Mouse (Mus musculus): ENCODE measurements around the gene Rasl10b. TPM values are rescaled to one million over a fixed set of nuclear protein-coding genes. Genes with fewer than 3 reads are reported as not detected.

Rasl10b gene
- polyA plus RNA-seq (2015; fragmentation: Nextera tagmentation; extraction: Ambion mirVana), result 61.6 and 64.0 TPM in 2 replicates

DNA sequence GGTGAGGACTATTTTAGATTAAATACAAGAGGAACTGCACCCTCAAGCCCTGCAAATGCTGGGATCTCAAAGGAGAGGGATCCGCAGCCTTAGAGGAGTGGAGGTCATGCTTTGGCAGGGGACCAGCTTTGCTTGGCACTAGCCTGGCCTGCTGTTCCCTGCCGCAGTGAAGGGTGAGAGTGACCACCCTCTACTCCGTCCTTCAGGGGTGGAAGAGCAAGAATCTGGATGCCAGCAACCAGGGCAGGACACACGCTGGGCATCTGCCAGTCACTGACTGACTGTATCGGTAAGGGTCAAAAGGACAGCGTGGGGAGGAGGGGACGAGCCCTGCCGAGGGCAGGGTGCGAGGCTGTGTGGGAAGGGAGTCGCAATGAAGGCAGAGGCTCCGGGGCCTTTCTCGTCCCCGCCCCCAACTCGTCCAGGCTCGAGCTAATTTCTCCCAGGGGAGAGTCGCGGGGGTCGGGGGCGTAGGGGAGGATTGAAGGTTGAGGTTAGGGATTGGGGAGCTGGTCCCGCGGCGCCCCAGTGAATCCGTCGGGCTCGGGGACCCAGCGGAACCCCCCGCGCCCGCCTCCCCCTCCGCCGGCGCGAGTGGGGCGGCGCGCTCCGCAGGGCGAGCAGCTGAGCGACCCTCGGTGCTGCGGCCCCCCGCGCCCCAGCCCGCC, at the start of gene Rasl10b:
Rasl10b (plus strand) TSS at position 51 of the 668 bp plus-strand sequence.

DNA sequence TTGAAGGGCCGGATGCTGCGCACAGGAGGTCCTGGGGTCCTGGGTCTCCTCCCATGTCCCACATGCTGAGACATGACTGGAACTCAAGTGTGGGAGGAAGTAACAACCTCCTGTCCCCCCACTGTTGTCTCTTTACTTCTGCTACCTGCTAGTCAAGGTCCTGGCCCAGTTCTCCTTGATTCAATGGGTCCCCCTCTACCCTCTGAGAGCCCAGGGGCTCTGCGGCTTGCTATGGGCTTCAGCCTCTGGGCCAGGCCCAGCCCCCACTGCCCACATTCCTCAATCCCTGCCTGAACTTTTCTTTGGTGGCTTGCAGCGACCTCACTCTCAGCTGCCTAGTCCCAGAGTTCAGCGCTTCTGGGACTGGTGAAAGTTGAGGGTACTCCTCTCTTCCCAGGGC, 20.4 kb downstream of the Rasl10b start, which contains the start of gene Gas2l2:
Gas2l2 (minus strand) TSS at position 101 of the 400 bp plus-strand sequence.

DNA sequence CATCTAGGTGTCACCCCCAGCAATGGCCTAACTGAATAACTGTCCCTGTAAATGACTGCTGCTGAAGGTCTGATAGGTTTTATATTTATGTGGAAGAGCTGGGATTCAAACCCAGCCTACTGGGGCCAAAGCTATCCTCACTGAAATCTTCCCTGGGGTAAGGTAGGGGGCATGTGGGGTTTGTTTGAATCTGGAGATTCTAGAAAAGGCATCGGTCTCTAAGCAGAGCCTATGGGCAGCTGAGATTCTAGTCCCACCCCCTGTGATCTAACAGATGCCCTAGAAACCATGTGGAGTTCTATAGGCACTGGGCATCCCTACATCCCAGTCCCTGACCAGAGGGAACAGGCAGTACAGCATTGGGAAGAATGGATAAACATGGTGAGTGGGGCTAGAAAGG, 28.4 kb downstream of the Rasl10b start, which contains the start of gene 1700020L24Rik:
1700020L24Rik (plus strand) TSS at position 301 of the 400 bp plus-strand sequence.

GRCm38 (mm10) chr11:83462711-83463244, 53.8 kb downstream of the Rasl10b start, which contains the start of gene Mmp28:
Gene Mmp28, minus strand, starts transcription at chr11:83463071.

Other genes with a start within 250 kb of the Rasl10b start
- gene Slfn4, start 234.0 kb upstream of the Rasl10b start, polyA plus RNA-seq (2015; fragmentation: Nextera tagmentation; extraction: Ambion mirVana), result 0.09 and 0.22 TPM in 2 replicates
- 0.11 and 0.21 TPM in 2 replicates for gene Slfn3, start 217.8 kb upstream of the Rasl10b start, polyA plus RNA-seq (2015; fragmentation: Nextera tagmentation; extraction: Ambion mirVana)
- not detected in 2 replicates for gene Slfn14, start 122.4 kb upstream of the Rasl10b start, polyA plus RNA-seq (2015; fragmentation: Nextera tagmentation; extraction: Ambion mirVana)
- gene Ap2b1, start 110.1 kb upstream of the Rasl10b start, polyA plus RNA-seq (2015; fragmentation: Nextera tagmentation; extraction: Ambion mirVana), result 71.7 and 77.4 TPM in 2 replicates
- gene Pex12, start 106.6 kb upstream of the Rasl10b start, polyA plus RNA-seq (2015; fragmentation: Nextera tagmentation; extraction: Ambion mirVana), result 11.0 and 11.5 TPM in 2 replicates
- 0.75 and 0.96 TPM in 2 replicates for gene Gas2l2, start 20.3 kb downstream of the Rasl10b start, polyA plus RNA-seq (2015; fragmentation: Nextera tagmentation; extraction: Ambion mirVana)
- 0.43 and 0.75 TPM in 2 replicates for gene 1700020L24Rik, start 28.5 kb downstream of the Rasl10b start, polyA plus RNA-seq (2015; fragmentation: Nextera tagmentation; extraction: Ambion mirVana)
- 3.4 and 3.7 TPM in 2 replicates for gene Mmp28, start 53.9 kb downstream of the Rasl10b start, polyA plus RNA-seq (2015; fragmentation: Nextera tagmentation; extraction: Ambion mirVana)
- 11.8 and 12.4 TPM in 2 replicates for gene Taf15, start 63.9 kb downstream of the Rasl10b start, polyA plus RNA-seq (2015; fragmentation: Nextera tagmentation; extraction: Ambion mirVana)
- not detected in 2 replicates for gene Heatr9, start 113.0 kb downstream of the Rasl10b start, polyA plus RNA-seq (2015; fragmentation: Nextera tagmentation; extraction: Ambion mirVana)
- gene Ccl5, start 121.4 kb downstream of the Rasl10b start, polyA plus RNA-seq (2015; fragmentation: Nextera tagmentation; extraction: Ambion mirVana), result 0.97 TPM in 1 of 2 replicates, not detected in the other
- 4.3 and 5.3 TPM in 2 replicates for gene Ccl9, start 169.5 kb downstream of the Rasl10b start, polyA plus RNA-seq (2015; fragmentation: Nextera tagmentation; extraction: Ambion mirVana)
- 7.3 and 8.0 TPM in 2 replicates for gene Ccl6, start 183.9 kb downstream of the Rasl10b start, polyA plus RNA-seq (2015; fragmentation: Nextera tagmentation; extraction: Ambion mirVana)
- not detected in 2 replicates for gene Rpl9-ps1, start 236.5 kb downstream of the Rasl10b start, polyA plus RNA-seq (2015; fragmentation: Nextera tagmentation; extraction: Ambion mirVana)
- 1.6 and 2.7 TPM in 2 replicates for gene Ccl3, start 240.2 kb downstream of the Rasl10b start, polyA plus RNA-seq (2015; fragmentation: Nextera tagmentation; extraction: Ambion mirVana)

Measured in neural tube, postnatal 0 days (tissue).